Mouse (Mus musculus) ES-E14 (cell line): ENCODE data around the gene Kank1.

Experiments used
- CHD2 ChIP-seq: IDR thresholded peaks from 2 replicates; pipeline ENCODE4 v1.6.1; 2014; ENCODE audit warnings: mild to moderate bottlenecking, low read depth, low read length, inconsistent platforms
- HCFC1 ChIP-seq: IDR thresholded peaks from 2 replicates; pipeline ENCODE4 v1.6.1; 2012; ENCODE audit warnings: low read length, inconsistent platforms, borderline replicate concordance; ENCODE audit not compliant: insufficient read depth
- MAFK ChIP-seq: IDR thresholded peaks from 2 replicates; pipeline ENCODE4 v1.6.1; 2014; ENCODE audit warnings: mild to moderate bottlenecking, low read depth, low read length, inconsistent platforms; ENCODE audit not compliant: insufficient read depth
- ZC3H11A ChIP-seq: IDR thresholded peaks from 2 replicates; pipeline ENCODE4 v1.6.1; 2012; ENCODE audit warnings: low read depth, mild to moderate bottlenecking, inconsistent platforms, low read length, borderline replicate concordance
- ZNF384 ChIP-seq: IDR thresholded peaks from 2 replicates; pipeline ENCODE4 v1.6.1; 2012; ENCODE audit warnings: low read depth, low read length, inconsistent platforms

GRCm38 (mm10) chr19:25422096-25422495 is 185.3 kb downstream of the Kank1 start:
- no peak for TF ChIP-seq HCFC1
- TF ChIP-seq ZNF384: no peak
- no peak for TF ChIP-seq CHD2
- TF ChIP-seq MAFK: no peak
- TF ChIP-seq ZC3H11A: no peak
